Mouse (Mus musculus): ENCODE data around the gene Nsl1.

- TF ChIP-seq POLR2A (IDR thresholded peaks at IDR 0.05; ENCODE audit: insufficient read depth, low read depth, low read length) (no peak), CTCF (IDR thresholded peaks at IDR 0.05) (no peak)
Observed at GRCm38 (mm10) chr1:191087955-191088354, 25.1 kb downstream of the Nsl1 start.

All from heart, adult 2 months (tissue).